Mouse (Mus musculus): ENCODE measurements at regions not wholly inside any gene's neighbourhood (a gene's known extent, or its start where the extent isn't known, plus 50 kb on each side); places are given as distances from the start of the nearest gene placed in this dataset.

DNA sequence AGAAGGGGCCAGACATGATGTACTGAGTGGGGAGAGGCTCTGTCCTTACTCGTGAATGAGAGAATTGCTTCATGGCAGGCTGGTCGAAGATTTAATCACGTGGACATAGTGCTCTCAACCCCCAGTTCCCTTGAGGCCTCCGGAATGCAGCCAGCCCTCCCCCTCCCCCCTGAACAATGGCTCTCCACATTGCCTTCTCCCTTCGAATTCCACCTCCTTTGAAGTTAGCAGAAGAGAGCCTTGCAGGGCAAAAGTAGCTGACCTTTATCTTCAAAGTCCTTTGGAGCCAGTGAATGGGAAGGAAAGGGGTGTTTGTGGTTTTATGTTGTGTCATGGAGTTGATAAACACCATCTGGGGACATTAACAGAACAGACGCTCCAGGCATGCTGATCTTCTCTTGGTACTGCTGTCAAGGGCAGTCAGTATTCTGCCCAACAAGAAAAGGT, 187.9 kb upstream of the Egfl6 start:
- H3K9me3 ChIP-seq (replicated peaks) = no peaks in the 10 kb centered on the region
- H3K36me3 ChIP-seq = no peaks in the 10 kb centered on the region
- no peaks in the 10 kb centered on the region for H3K27me3 ChIP-seq (replicated peaks)
- H3K4me2 ChIP-seq = no peak overlapping the region
- H3K9ac ChIP-seq = no peak overlapping the region
- ATAC-seq (ENCODE audit: insufficient number of reproducible peaks, low FRiP score) = no peak
- 13% methylated on average over 6 of the region's 6 CpGs for WGBS
- H3K4me3 ChIP-seq = no peak overlapping the region
- H3K27ac ChIP-seq (ENCODE audit: poor library complexity, severe bottlenecking) = no peak overlapping the region
- H3K4me1 ChIP-seq (replicated peaks) = no peaks in the 10 kb centered on the region

DNA sequence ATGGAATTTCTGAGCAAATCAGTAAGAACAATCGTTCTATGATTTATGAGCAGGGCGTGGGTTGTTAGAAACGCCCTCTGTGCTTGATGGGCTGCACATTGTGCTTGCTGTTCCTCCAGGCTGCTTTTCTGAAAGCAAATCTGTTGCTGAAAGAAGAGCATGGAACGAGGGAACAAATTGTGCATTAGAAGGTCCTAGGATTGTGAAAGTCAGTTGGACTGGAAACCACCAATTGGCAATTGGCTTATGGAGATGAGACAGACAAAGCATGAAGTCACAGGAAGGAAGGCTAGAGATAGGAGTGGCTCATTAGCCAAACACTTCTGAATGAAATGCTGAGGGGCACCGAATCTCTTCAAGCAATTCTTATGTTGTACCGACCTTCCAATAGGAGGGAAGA, 181.5 kb upstream of the Egfl6 start:
- Histone ChIP-seq H3K9ac (no peak overlapping the region), H3K27me3 (replicated peaks) (no peaks in the 10 kb centered on the region), H3K27ac (ENCODE audit: poor library complexity, severe bottlenecking) (no peak overlapping the region), H3K9me3 (replicated peaks) (no peaks in the 10 kb centered on the region), H3K36me3 (no peaks in the 10 kb centered on the region), H3K4me1 (replicated peaks) (no peaks in the 10 kb centered on the region), H3K4me3 (no peak overlapping the region), H3K4me2 (no peak overlapping the region)
- WGBS = 78% methylated on average over 6 of the region's 6 CpGs
- no peak for ATAC-seq (ENCODE audit: insufficient number of reproducible peaks, low FRiP score)

DNA sequence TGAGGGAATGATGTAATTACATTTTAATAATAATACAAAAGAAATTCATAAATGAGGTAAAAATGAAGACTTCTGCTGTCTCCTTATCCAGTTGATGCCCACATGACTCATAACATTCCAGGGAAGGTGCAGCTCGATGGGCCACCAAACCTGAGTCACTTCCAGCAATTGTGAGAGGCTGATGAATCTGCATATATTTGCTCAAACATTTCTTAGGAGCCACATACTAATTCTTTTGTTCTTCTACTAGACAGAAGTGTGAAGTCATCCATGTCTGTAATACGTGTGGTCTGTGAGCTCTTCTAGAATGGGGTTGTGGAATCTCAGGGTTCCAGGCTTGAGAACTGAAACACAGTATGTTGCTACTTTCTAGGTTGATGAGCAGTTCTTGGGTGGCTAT, 180.1 kb upstream of the Egfl6 start:
- no peaks in the 10 kb centered on the region for H3K36me3 ChIP-seq
- H3K9me3 ChIP-seq (replicated peaks) = no peaks in the 10 kb centered on the region
- no peaks in the 10 kb centered on the region for H3K4me1 ChIP-seq (replicated peaks)
- WGBS = 63% methylated on average over 2 of the region's 2 CpGs
- no peak overlapping the region for H3K4me3 ChIP-seq
- no peak for ATAC-seq (ENCODE audit: insufficient number of reproducible peaks, low FRiP score)
- H3K27me3 ChIP-seq (replicated peaks) = no peaks in the 10 kb centered on the region
- H3K27ac ChIP-seq (ENCODE audit: poor library complexity, severe bottlenecking) = no peak overlapping the region
- no peak overlapping the region for H3K4me2 ChIP-seq
- H3K9ac ChIP-seq = no peak overlapping the region

DNA sequence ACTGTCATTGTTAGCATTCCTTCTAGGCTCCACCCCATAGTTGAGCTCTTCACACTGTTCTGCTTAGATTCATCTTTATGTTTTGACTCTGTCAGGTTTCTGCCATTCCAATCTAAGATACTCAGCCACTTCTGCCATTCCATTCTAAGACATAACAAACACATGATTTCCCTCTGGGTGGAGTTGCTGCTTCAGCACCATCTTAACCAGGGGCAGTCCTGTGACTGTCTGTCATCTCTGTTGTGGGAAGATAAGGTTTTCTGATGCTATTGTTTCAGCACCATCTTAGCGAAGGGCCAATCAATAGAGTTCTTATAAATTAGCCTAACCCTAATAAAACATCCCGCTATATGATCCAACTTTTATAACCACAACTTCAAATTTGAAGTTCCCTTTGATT, 176.6 kb upstream of the Egfl6 start:
- no peaks in the 10 kb centered on the region for H3K9me3 ChIP-seq (replicated peaks)
- WGBS = 77% methylated on average over 2 of the region's 2 CpGs
- no peak overlapping the region for H3K4me2 ChIP-seq
- H3K4me3 ChIP-seq = no peak overlapping the region
- ATAC-seq (ENCODE audit: insufficient number of reproducible peaks, low FRiP score) = no peak
- H3K4me1 ChIP-seq (replicated peaks) = no peaks in the 10 kb centered on the region
- no peak overlapping the region for H3K9ac ChIP-seq
- no peaks in the 10 kb centered on the region for H3K27me3 ChIP-seq (replicated peaks)
- no peaks in the 10 kb centered on the region for H3K36me3 ChIP-seq
- H3K27ac ChIP-seq (ENCODE audit: poor library complexity, severe bottlenecking) = no peak overlapping the region

DNA sequence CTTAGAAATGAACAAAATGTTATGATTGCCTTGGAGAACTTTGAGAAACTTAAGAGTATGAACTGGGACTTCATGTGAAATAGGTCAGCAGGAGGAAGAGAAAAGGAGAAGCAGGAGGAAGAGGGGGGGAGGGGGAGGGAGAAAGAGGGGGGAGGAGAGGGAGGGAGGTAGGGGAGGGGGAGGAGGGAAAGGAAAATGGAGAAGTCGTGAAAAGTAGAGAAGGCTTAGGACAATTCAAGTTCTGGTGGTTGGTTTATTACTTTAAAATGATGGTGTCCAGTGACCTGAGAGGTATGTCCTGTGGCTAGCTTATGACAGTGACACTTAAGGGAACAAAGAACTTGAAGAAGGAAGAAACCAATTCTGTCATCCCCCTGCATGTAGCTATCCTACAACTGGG, 171.6 kb upstream of the Egfl6 start:
- no peak overlapping the region for H3K27ac ChIP-seq (ENCODE audit: poor library complexity, severe bottlenecking)
- no peaks in the 10 kb centered on the region for H3K36me3 ChIP-seq
- H3K4me1 ChIP-seq (replicated peaks) = no peaks in the 10 kb centered on the region
- H3K27me3 ChIP-seq (replicated peaks) = no peaks in the 10 kb centered on the region
- H3K4me2 ChIP-seq = no peak overlapping the region
- no peak overlapping the region for H3K4me3 ChIP-seq
- ATAC-seq (ENCODE audit: insufficient number of reproducible peaks, low FRiP score) = no peak
- H3K9ac ChIP-seq = no peak overlapping the region
- 50% methylated on average over 1 of the region's 1 CpGs for WGBS
- H3K9me3 ChIP-seq (replicated peaks) = 0 out of 2 replicates have a peak, but pooled peaks cover 4% of the 10 kb centered on the region

DNA sequence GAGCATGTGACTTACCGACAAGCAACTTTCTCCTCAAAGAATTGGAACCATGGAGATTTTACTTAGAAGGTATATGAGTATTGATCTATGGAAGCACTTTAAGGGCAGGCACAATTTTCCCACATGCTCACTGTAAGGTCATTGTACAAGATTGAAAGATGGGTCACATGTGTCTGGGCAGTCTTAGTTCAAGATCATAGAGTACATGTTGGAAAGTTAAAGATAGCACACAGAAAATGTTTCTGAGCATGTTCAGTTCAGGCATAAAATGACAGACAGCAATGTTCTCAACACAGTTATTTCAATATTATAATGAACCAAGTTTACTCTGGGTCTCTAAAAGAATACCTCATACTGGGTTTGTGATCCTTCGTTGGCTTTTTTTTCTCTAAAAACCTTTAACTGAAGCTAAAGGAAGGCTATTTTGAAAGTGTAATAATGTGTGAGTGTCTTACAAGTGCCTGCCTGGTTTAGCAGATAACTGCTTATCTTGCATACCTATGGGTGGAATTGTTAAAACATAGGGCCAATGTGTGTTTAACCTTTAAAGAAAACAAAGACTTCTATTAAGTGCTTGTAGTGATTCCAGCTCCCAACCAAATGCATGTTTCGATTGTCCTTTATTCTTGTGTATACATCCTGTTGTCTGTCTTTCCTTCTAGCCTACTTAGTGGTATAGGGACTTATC, 169.6 kb upstream of the Egfl6 start:
- Histone ChIP-seq H3K27me3 (replicated peaks) (no peaks in the 10 kb centered on the region), H3K4me3 (no peak overlapping the region), H3K9ac (no peak overlapping the region), H3K27ac (ENCODE audit: poor library complexity, severe bottlenecking) (no peak overlapping the region), H3K9me3 (replicated peaks) (0 out of 2 replicates have a peak, but pooled peaks cover 4% of the 10 kb centered on the region), H3K4me1 (replicated peaks) (no peaks in the 10 kb centered on the region), H3K36me3 (no peaks in the 10 kb centered on the region), H3K4me2 (no peak overlapping the region)
- 50% methylated on average over 3 of the region's 3 CpGs for WGBS
- no peak for ATAC-seq (ENCODE audit: insufficient number of reproducible peaks, low FRiP score)

DNA sequence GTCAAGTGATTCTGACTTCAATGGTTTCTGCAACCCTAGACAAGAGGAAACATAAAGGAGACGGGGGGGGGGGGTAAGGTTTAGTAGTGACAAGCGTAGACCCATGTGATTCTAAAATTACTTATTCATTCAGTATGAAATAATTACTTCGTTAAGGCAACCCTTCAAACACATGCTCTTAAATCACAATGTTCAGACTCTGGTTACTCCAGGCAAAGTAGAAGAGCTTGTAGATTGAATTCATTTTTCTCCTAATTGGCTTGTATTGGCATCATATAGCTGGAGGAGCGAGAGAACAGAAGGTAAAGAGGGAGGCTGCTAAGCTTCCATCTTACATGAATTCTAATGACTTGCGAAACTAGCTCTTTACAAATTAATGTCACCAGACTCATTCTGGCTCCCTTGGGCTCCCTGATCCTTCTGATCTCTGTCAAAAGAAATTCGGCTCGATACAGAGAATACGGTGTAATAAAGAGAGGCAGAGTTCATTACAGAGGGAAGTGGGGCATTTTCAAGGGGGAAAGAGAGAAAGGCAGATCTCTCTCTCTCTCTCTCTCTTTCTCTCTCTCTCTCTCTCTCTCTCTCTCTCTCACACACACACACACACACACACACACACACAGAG, 163.6 kb upstream of the Egfl6 start:
- Histone ChIP-seq H3K4me3 (no peak overlapping the region), H3K9me3 (replicated peaks) (0 out of 2 replicates have a peak, but pooled peaks cover 4% of the 10 kb centered on the region), H3K27ac (ENCODE audit: poor library complexity, severe bottlenecking) (no peak overlapping the region), H3K36me3 (no peaks in the 10 kb centered on the region), H3K27me3 (replicated peaks) (no peaks in the 10 kb centered on the region), H3K4me1 (replicated peaks) (no peaks in the 10 kb centered on the region), H3K4me2 (no peak overlapping the region), H3K9ac (no peak overlapping the region)
- no peak for ATAC-seq (ENCODE audit: insufficient number of reproducible peaks, low FRiP score)
- WGBS = 83% methylated on average over 8 of the region's 8 CpGs

DNA sequence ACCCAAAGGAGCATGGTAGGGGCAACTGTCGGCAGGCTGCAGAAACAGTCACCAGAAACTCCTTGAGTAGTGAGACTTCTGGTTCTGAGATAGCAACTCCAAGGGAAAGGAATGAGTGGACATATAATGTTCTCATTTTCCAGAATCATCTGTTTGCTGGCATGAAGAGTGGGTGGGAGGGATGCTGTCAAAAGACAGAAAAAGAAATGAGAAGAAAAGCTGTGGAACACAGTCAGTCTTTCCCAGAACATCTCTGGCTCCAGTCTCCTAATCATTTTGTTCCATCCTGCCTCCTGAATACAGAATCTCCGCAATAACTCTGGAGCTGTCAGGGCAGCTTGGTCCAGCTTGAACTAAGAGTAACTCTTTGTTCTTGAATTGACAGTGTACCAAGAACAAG, 145.8 kb upstream of the Egfl6 start:
- ATAC-seq (ENCODE audit: insufficient number of reproducible peaks, low FRiP score) = no peak
- WGBS = 64% methylated on average over 2 of the region's 2 CpGs
- no peaks in the 10 kb centered on the region for H3K27me3 ChIP-seq (replicated peaks)

DNA sequence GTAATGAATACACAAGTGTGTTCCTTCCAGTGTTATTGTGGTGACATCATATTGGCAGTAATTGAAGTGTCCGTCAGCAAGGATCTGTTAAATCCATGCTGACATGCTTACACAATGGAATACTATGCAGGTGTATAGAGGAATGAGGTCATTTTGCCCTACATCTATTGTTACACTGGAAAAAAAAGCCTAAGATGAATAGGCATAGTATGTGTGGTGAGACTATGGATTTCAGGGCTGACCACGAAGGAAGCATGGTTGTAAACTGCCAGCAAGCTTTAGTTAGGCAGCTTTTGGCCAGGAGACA, 143.1 kb upstream of the Egfl6 start:
- Histone ChIP-seq H3K4me2 (no peak overlapping the region), H3K27me3 (replicated peaks) (no peaks in the 10 kb centered on the region), H3K9me3 (replicated peaks) (no peaks in the 10 kb centered on the region), H3K4me3 (no peak overlapping the region), H3K4me1 (replicated peaks) (no peaks in the 10 kb centered on the region), H3K36me3 (no peaks in the 10 kb centered on the region), H3K9ac (no peak overlapping the region), H3K27ac (ENCODE audit: poor library complexity, severe bottlenecking) (no peak overlapping the region)
- WGBS = 76% methylated on average over 2 of the region's 2 CpGs
- no peak for ATAC-seq (ENCODE audit: insufficient number of reproducible peaks, low FRiP score)

More for the DNA sequence above, 145.8 kb upstream of the Egfl6 start:
- H3K4me3 ChIP-seq = no peak overlapping the region
- H3K9ac ChIP-seq = no peak overlapping the region
- no peaks in the 10 kb centered on the region for H3K4me1 ChIP-seq (replicated peaks)
- no peak overlapping the region for H3K27ac ChIP-seq (ENCODE audit: poor library complexity, severe bottlenecking)
- no peaks in the 10 kb centered on the region for H3K36me3 ChIP-seq
- H3K9me3 ChIP-seq (replicated peaks) = no peaks in the 10 kb centered on the region
- H3K4me2 ChIP-seq = no peak overlapping the region

DNA sequence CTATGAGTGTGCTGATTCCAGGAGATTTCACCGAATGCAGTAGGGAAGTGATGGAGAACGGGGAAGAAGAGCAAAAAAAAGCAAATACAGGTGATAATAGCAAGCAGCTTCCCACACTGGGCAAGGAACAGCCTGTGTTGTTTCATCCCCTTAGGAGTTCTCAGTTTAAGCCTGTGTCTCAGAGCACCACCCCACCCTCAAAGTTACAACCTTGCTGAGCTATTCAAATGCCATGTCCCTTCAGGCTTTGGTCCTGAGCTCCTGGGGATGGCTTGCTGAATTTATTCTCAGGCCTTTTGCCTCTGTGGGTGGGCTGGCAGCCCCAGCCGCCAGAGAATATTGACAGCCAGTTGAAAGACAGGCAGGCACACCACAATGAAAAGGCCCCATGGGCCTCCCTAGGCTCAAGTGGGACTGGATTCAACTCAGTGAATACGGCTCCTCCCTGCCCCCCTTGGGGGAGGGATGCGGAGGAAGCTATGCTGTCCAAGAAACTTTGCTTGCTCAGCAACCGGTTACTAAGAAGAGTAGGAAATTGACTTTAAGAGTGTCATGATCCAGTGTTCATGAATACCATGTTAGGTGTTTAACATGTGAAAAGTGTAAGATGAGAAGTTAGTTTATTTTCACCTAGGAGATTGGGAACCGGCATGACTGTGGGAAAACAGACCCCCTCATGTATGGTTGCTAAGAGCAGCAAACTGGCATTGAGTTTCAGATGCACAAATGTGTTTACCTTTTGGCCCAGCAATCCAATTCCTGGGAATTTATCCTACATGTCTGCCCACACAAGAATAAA, 142.5 kb upstream of the Egfl6 start:
- Histone ChIP-seq H3K36me3 (no peaks in the 10 kb centered on the region), H3K9ac (no peak overlapping the region), H3K4me2 (no peak overlapping the region), H3K4me3 (no peak overlapping the region), H3K9me3 (replicated peaks) (no peaks in the 10 kb centered on the region), H3K27me3 (replicated peaks) (no peaks in the 10 kb centered on the region), H3K27ac (ENCODE audit: poor library complexity, severe bottlenecking) (no peak overlapping the region), H3K4me1 (replicated peaks) (no peaks in the 10 kb centered on the region)
- 45% methylated on average over 7 of the region's 7 CpGs for WGBS
- no peak for ATAC-seq (ENCODE audit: insufficient number of reproducible peaks, low FRiP score)

DNA sequence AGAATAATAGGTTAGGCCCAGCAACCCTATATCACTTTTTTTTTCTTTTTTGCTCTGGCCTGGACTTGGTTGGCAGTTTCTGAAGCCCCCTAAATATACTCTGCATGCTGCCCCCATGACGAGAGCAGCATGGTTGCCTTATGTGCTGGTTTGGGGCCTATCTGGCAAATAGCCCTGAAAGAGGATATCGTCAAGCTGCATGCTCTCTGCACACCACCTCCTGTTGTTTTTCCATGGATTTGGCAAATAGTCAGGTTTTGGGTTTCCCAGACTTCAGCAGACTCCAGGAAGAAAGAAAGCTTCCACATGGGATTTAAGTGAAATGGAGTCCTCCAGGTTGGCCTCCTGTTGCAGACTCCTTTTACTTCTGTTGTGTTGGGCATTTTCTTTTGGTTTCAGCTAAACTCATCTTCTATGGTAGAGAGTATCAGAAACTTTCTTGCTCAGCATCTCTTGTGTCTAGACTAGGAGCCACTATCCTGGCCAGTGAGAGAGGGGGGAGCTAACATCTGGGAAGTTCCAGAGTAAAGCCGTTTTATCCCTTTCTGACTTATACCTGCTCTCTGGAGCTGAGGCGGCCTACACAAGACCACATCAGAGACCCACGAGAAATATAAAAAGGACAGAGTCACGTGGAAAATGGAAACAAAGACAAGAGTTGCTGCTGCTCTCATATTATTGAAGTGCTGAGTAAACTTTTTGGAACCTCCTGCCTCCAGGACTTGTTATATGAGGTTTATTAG, 140.4 kb upstream of the Egfl6 start:
- Histone ChIP-seq H3K36me3 (no peaks in the 10 kb centered on the region), H3K27ac (ENCODE audit: poor library complexity, severe bottlenecking) (no peak overlapping the region), H3K4me3 (no peak overlapping the region), H3K4me2 (no peak overlapping the region), H3K9ac (no peak overlapping the region), H3K4me1 (replicated peaks) (no peaks in the 10 kb centered on the region), H3K27me3 (replicated peaks) (no peaks in the 10 kb centered on the region), H3K9me3 (replicated peaks) (no peaks in the 10 kb centered on the region)
- WGBS = 68% methylated on average over 6 of the region's 6 CpGs
- ATAC-seq (ENCODE audit: insufficient number of reproducible peaks, low FRiP score) = no peak
